Mouse (Mus musculus): Measurements from ENCODE around the gene Rplp1.

DNA sequence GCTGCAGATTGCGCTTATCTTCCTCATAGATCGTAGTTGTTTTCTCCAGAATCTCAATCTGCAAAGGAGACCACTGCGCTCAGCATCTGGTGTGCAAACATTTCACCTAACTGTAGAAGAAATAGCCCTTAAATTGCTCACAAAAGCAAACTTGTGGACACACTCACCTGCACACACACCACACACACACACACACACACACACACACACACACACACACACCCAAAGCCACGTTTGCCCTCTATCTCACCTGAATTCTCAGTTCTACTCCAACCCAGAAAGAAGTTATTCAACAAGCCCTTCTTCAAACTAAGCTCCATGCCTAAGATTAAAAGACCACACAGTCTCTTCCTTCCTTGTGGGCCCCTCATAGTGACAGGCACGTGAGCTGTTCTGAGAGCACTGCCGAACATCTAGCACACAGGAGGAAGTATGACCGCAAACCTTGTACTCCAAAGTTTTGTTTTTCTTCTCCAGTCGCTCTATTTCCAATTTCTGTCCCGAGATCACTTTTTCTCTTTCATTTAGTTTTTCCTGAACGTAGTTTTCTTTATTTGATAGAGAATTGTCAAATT is 10.8 kb upstream of the Rplp1 start:
- TF ChIP-seq POLR2A (IDR thresholded peaks at IDR 0.05; ENCODE audit: borderline replicate concordance, extremely low read depth, insufficient read depth, insufficient read length, poor library complexity, severe bottlenecking) (no peak), CTCF (IDR thresholded peaks at IDR 0.05; ENCODE audit: borderline replicate concordance, extremely low read depth, insufficient read depth, insufficient read length) (no peak)
